Mouse (Mus musculus) kidney, embryonic 16.5 days (tissue): ENCODE results near the gene Twsg1. TPM values are rescaled to one million over a fixed set of nuclear protein-coding genes. Genes with fewer than 3 reads are reported as not detected.

Source experiments
- ATAC-seq: fragments of 200-750 bp; cut with Nextera tagmentation; 2 replicates; pipeline ENCODE4 v1.8.0; 2017; ENCODE audit warnings: moderate TSS enrichment; ENCODE audit not compliant: low FRiP score, low TSS enrichment
- H3K27ac ChIP-seq: fragments of 300-500 bp; sonication (generic); 2 replicates; pipeline ENCODE4 v1.5.1; 2014; ENCODE audit warnings: low read length
- H3K27me3 ChIP-seq: fragments of 300-500 bp; sonication (generic); 2 replicates; pipeline ENCODE4 v1.6.1; 2014; ENCODE audit warnings: low read length, control low read depth, mixed read lengths; ENCODE audit not compliant: insufficient read depth
- H3K36me3 ChIP-seq: fragments of 300-500 bp; sonication (generic); 2 replicates; pipeline ENCODE4 v1.6.1; 2014; ENCODE audit warnings: low read length, control low read depth, mixed read lengths; ENCODE audit not compliant: insufficient read depth
- H3K4me1 ChIP-seq: fragments of 300-500 bp; sonication (generic); 2 replicates; pipeline ENCODE4 v1.6.1; 2014; ENCODE audit warnings: low read length, control low read depth, mixed read lengths; ENCODE audit not compliant: insufficient read depth
- H3K4me2 ChIP-seq: fragments of 300-500 bp; sonication (generic); replicated peaks from 2 replicates; pipeline ENCODE4 v1.6.1; 2014; ENCODE audit warnings: low read depth, low read length
- H3K4me3 ChIP-seq: fragments of 300-500 bp; sonication (generic); 2 replicates; pipeline ENCODE4 v1.5.1; 2014; ENCODE audit warnings: mild to moderate bottlenecking, low read length
- H3K9ac ChIP-seq: fragments of 300-500 bp; sonication (generic); replicated peaks from 2 replicates; pipeline ENCODE4 v1.6.1; 2014; ENCODE audit warnings: low read length
- H3K9me3 ChIP-seq: fragments of 300-500 bp; sonication (generic); 2 replicates; pipeline ENCODE4 v1.6.1; 2016; ENCODE audit warnings: low read length, control low read depth
- WGBS: fragments of 180-500 bp; shearing (Covaris S2); extraction: QIAGEN DNeasy Blood & Tissue Kit; methylation state at CpG from one replicate; pipeline ENCODE4 v1.1.7; 2014; 5-methylcytosine and 5-hydroxymethylcytosine counted together
- polyA plus RNA-seq: library from polyadenylated mRNA; unstranded; fragments of >200 nt; fragmentation: Nextera tagmentation; extraction: Ambion mirVana; gene quantifications from 2 replicates; pipeline ENCODE4 v1.2.1, GENCODE M21; 2015

The Twsg1 gene
- polyA plus RNA-seq, 1 experiment from 2014 or later, result 131 TPM

GRCm38 (mm10) chr17:65884061-65884669, 66.9 kb downstream of the Twsg1 start:
- peak; percentile 22; the same call in 1 of the 2 replicates for ATAC-seq
- Histone ChIP-seq H3K4me3 (peak overlapping the region; percentile 93), H3K4me1 (peaks cover 31% of the 10 kb centered on the region), H3K36me3 (no peaks in the 10 kb centered on the region), H3K9ac (peak overlapping the region; percentile 85), H3K4me2 (peak overlapping the region; percentile 88), H3K9me3 (no peaks in the 10 kb centered on the region), H3K27me3 (no peaks in the 10 kb centered on the region), H3K27ac (peak overlapping the region; percentile 86)
- under 1% methylated on average over 55 of the region's 56 CpGs for WGBS

- Histone ChIP-seq H3K27ac (no peak overlapping the region), H3K9me3 (no peaks in the 10 kb centered on the region), H3K36me3 (no peaks in the 10 kb centered on the region), H3K9ac (no peak overlapping the region), H3K4me2 (no peak overlapping the region), H3K4me3 (no peak overlapping the region), H3K27me3 (no peaks in the 10 kb centered on the region), H3K4me1 (peaks cover 11% of the 10 kb centered on the region)
- WGBS, result 57% methylated on average over 6 of the region's 6 CpGs
- no peak; the same call in 1 of the 2 replicates for ATAC-seq
These were observed 74.0 kb downstream of the Twsg1 start for GRCm38 (mm10) chr17:65877026-65877425.

GRCm38 (mm10) chr17:65873834-65874233, 77.2 kb downstream of the Twsg1 start:
- Histone ChIP-seq H3K4me3 (no peak overlapping the region), H3K27me3 (no peaks in the 10 kb centered on the region), H3K27ac (no peak overlapping the region), H3K36me3 (no peaks in the 10 kb centered on the region), H3K4me2 (no peak overlapping the region), H3K9me3 (no peaks in the 10 kb centered on the region), H3K4me1 (peaks cover 8% of the 10 kb centered on the region), H3K9ac (no peak overlapping the region)
- 93% methylated on average over 11 of the region's 11 CpGs for WGBS
- no peak for ATAC-seq

- no peaks in the 10 kb centered on the region for H3K27me3 ChIP-seq
- no peak for ATAC-seq
- no peak overlapping the region for H3K27ac ChIP-seq
- no peak overlapping the region for H3K9ac ChIP-seq
- 81% methylated on average over 4 of the region's 4 CpGs for WGBS
- no peaks in the 10 kb centered on the region for H3K36me3 ChIP-seq
- H3K4me3 ChIP-seq, result no peak overlapping the region
- no peaks in the 10 kb centered on the region for H3K9me3 ChIP-seq
- peaks cover 8% of the 10 kb centered on the region for H3K4me1 ChIP-seq
- H3K4me2 ChIP-seq, result no peak overlapping the region
These were observed 77.9 kb downstream of the Twsg1 start for GRCm38 (mm10) chr17:65873156-65873555.

GRCm38 (mm10) chr17:65872652-65873051, 78.4 kb downstream of the Twsg1 start:
- ATAC-seq, result peak; percentile 83
- H3K4me1 ChIP-seq, result peaks cover 8% of the 10 kb centered on the region
- H3K9ac ChIP-seq, result no peak overlapping the region
- no peak overlapping the region for H3K4me3 ChIP-seq
- H3K27me3 ChIP-seq, result no peaks in the 10 kb centered on the region
- no peaks in the 10 kb centered on the region for H3K36me3 ChIP-seq
- no peak overlapping the region for H3K4me2 ChIP-seq
- WGBS, result 38% methylated on average over 6 of the region's 6 CpGs
- H3K27ac ChIP-seq, result no peak overlapping the region
- H3K9me3 ChIP-seq, result no peaks in the 10 kb centered on the region

GRCm38 (mm10) chr17:65872051-65872450, 79.0 kb downstream of the Twsg1 start:
- Histone ChIP-seq H3K9me3 (no peaks in the 10 kb centered on the region), H3K27me3 (no peaks in the 10 kb centered on the region), H3K27ac (0 out of 2 replicates have a peak overlapping the region, but pooled peaks have one; percentile 9), H3K4me3 (no peak overlapping the region), H3K36me3 (no peaks in the 10 kb centered on the region), H3K4me1 (peaks cover 8% of the 10 kb centered on the region), H3K4me2 (no peak overlapping the region), H3K9ac (no peak overlapping the region)
- ATAC-seq, result no peak
- WGBS, result 39% methylated on average over 6 of the region's 6 CpGs

Other genes with a start within 250 kb of the Twsg1 start
- gene Rab31, start 178.5 kb downstream of the Twsg1 start, polyA plus RNA-seq, result 37.8 and 38.4 TPM in 2 replicates
- gene Ppp4r1, start 168.7 kb downstream of the Twsg1 start, polyA plus RNA-seq, result 46.6 TPM in 2 replicates
- gene Ralbp1, start 65.4 kb downstream of the Twsg1 start, polyA plus RNA-seq, result 68.7 and 71.0 TPM in 2 replicates
- gene Ankrd12, start 125.9 kb upstream of the Twsg1 start, polyA plus RNA-seq, result 24.1 and 28.0 TPM in 2 replicates
- gene Ndufv2, start 150.3 kb upstream of the Twsg1 start, polyA plus RNA-seq, result 385 and 423 TPM in 2 replicates
- 45.6 and 50.7 TPM in 2 replicates for gene Washc1, start 160.3 kb upstream of the Twsg1 start, polyA plus RNA-seq
- 22.4 and 25.4 TPM in 2 replicates for gene Ddx11, start 172.3 kb upstream of the Twsg1 start, polyA plus RNA-seq